Mouse (Mus musculus) retina, embryonic 14.5 days (tissue): ENCODE results near the gene Igsf21.
A peak's percentile ranks its signal among the peaks of the same experiment; 100 is the strongest.

Source experiments
- DNase-seq: peaks from one replicate; pipeline ENCODE4 v3.0.0-alpha.2; 2015; ENCODE audit warnings: low spot score

Gene Igsf21

DNA sequence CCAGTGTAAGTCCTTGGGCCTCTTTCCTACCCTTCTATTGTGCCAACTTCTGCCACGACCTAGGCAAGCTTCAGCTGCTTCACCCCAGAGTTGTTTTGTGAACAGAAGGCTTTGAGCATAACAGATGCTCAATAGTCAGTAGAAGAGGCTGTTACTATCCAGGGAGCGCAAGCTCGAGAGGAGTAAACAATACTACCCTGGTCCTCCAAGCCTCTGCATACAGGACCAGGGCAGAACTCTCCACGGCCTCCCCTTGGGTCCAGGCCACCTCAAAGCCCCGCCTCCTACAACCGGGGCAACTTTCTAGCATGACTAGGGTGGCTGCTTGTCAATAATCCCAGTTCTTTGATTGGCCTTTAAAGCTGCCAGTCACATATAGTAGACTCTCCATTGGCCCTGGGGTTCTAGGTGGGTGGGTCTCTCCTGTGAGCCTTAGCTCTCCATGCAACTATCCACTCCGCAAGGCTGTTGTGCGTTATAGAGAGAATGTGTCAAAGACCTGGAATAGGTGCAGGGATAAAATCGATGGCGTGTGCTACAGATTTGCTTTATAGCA lies 198.7 kb downstream of the Igsf21 start:
- peak; percentile 76 for DNase-seq

DNA sequence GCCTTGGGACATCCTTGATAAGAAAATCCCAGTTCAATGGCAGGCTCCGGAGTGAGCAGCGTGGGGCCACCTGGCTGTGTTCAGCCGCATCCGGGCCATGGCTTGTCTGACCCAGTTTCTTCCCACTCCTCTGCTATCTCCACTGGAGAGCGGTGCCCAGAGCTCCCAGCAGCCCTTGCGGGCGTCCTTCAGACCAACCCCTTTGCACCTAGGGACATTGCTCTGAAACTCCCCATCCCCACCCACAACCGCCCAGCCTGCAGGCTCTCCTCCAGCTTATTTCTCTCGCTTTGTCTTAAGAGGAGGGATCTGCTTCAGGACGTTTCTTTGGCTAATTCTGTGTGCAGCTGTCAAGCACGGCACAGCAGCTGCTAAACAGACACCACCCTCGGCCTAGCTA lies 202.6 kb downstream of the Igsf21 start:
- peak; percentile 71 for DNase-seq

- DNase-seq: no peak
Observed at GRCm38 (mm10) chr4:140038586-140039411, 207.8 kb downstream of the Igsf21 start.

DNA sequence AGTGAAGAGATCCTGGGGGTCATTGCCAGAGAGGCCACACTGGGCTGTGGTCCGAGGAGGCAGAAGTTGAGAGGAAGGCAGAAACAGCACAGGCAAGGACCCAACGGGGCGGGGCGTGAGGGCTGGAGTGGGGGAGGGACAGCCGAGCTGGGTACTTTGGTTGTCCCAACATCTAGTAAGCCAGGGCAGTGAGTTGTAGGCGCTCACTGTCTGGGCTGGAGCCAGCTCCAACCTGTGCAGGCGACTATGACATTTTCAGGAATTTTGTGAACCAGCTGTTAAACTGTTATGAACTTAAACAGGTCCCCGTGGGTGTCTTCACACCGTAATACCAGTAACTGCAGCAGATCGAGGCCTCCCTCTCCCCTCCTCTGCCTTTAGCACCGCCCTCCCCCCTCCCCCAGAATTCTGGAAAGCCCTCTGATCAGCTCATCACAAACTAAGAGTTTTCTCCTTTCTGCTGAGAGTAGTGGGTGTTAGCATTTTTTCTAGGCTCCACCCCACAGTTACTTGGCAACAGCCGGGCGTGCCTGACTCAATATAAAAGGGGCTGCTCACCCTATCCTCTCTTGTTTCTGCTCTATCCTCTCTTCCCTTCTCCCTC lies 208.7 kb downstream of the Igsf21 start:
- DNase-seq: peak; percentile 54

GRCm38 (mm10) chr4:140035232-140035631 lies 211.4 kb downstream of the Igsf21 start:
- DNase-seq: no peak

GRCm38 (mm10) chr4:140033394-140033793 lies 213.2 kb downstream of the Igsf21 start:
- DNase-seq: peak; percentile 83

DNA sequence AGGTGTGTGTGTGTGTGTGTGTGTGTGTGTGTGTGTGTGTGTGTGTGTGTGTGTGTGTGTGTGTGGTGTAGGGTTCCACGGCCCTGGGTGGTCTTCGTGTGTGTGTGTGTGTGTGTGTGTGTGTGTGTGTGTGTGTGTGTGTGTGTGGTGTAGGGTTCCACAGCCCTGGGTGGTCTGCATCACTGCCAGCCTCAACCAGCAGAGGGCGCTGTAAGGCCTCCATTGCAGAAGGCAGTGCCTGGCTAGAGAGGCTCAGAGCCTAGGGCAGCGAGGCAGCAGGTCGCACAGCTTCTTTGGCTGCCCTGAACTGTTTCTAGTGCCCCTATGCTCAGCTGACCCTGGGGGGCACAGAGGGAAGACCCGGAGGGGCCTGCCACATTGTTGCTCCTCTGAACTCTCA lies 216.2 kb downstream of the Igsf21 start:
- peak; percentile 89 for DNase-seq

GRCm38 (mm10) chr4:140030040-140030386 lies 216.6 kb downstream of the Igsf21 start:
- peak; percentile 68 for DNase-seq

- peak; percentile 71 for DNase-seq
Observed at GRCm38 (mm10) chr4:140029324-140030039, 217.1 kb downstream of the Igsf21 start.

GRCm38 (mm10) chr4:140023833-140024232 lies 222.8 kb downstream of the Igsf21 start:
- DNase-seq: no peak

DNA sequence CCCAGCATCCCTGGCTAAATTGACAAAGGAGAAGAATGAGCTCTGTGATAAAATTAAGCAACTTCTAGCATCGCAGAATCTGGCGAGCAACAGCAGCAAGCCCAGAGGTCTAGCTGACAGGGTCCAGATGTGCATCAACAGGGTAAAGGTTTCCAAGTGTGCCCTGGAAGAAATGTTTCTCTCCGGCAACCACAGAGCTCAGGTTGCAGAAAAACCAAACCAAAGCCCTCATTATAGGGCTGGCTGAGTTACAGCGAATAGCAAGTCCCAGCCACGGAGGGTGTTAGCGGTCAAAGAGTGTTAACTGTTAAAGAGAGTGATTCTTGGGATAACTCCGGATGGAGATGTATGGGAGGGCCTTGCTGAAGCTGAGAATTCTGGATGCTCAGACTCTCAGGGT lies 230.7 kb downstream of the Igsf21 start:
- DNase-seq: no peak

GRCm38 (mm10) chr4:140010728-140011470 lies 235.7 kb downstream of the Igsf21 start:
- no peak for DNase-seq

DNA sequence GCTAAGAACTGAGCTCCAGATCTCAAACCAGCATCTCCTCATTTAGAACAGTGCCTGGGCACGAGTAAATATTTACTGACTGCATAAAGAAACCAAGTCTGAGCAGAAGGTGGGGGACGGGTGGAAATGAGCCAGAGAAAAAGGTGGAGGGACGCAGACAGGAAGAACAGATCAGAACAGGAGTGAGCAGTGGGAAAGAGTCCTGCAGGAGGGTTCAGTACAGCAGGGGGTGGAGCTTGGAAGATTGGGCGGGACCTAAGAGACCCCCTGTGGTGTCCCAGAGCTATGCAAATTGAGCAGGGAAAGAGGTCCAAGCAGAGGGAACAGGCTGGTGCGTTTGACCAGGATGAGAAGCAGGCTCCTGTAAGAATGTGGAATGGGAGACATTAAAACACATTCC lies 241.7 kb downstream of the Igsf21 start:
- no peak for DNase-seq

- DNase-seq: peak; percentile 52
Observed at GRCm38 (mm10) chr4:140004170-140004569, 242.4 kb downstream of the Igsf21 start.

- no peak for DNase-seq
Observed at GRCm38 (mm10) chr4:140002069-140002468, 244.5 kb downstream of the Igsf21 start.

DNA sequence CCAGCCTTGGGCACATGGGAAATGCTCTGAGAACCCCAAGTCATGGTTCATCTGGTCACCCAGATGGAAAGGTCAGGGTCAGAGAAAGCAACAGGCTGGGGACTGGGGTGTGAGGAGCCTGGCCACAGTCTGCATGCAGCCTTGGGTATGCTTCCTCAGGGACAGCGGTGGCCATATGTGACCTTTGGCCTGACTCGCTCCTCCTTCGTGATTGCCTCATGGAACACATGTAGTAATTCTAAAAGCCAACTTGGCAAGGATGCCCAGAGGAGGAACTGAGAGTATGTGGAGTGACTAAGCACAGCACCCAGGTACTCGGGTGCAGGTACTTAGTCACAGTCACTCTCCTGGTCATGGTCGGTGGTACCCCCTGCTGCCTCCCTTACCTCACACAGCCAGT lies 245.7 kb downstream of the Igsf21 start:
- DNase-seq: no peak

- DNase-seq: peak; percentile 32
Observed at GRCm38 (mm10) chr4:139999033-139999432, 247.6 kb downstream of the Igsf21 start.

DNA sequence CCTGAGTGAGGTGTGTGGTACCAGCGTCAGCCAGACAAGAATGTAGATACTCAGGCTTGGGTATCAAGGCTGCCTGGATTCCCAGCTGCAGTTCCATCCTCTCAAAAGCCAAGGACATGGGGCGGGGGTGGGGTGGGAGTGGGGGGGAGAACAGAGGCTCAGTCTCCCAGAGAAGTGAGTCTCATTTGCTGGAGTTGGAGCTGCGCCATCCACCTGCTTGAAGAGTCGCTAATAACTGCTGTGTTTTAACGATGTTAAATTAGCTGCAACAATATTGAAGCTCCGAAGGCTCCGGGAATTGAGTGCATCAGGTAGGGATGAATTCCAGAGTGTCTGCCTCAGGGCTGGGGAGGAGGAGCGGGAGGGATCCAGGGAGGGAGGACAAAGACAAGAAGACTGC lies 250.9 kb downstream of the Igsf21 start:
- no peak for DNase-seq

DNA sequence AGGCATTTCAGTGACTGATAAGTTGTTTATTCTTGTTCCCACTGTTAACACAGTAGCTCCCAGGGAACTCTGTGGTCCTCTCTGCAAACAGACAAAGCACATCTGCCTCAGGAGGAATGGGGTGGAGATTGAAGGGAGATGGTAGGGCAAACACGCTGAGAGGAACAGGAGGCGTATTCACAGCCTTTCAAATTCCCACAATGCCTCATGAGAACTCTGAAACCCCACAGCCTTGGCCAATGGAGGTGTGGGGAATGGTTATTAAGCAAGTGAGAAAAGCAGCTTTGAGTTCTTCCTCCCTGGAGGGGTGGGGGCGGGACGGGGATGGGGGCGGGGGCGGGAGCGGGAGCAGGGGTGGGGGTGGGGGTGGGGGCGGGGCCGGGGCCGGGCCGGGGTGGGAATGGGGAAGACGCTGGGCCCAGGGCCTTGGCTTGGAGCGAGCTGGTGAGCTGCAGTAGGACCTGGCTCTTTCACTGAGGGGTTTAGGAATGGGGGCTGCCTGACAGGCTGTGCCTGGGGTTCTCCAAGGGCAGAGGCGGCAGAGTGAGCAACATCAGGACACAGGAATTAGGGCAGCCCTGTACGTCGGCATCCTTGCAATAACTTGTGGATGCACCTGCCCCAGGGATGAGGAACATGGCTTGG lies 253.4 kb downstream of the Igsf21 start:
- no peak for DNase-seq

DNA sequence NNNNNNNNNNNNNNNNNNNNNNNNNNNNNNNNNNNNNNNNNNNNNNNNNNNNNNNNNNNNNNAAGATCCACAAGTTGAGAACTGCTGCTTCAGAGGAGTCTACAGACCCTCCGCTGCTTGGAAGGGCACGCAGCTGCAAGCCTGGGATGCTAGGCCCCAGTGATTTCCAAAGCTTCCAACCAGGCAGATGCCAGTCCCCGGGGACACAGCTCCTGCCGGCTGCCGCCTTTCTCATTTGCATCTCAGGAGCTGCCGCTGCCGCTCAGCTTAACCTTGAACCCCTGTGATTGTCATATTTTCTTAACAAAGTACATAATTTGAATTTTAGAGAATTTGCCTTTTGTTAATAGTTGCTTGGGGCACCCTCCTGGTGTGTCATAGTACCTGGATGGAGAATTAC lies 259.7 kb downstream of the Igsf21 start:
- peak; percentile 44 for DNase-seq

DNA sequence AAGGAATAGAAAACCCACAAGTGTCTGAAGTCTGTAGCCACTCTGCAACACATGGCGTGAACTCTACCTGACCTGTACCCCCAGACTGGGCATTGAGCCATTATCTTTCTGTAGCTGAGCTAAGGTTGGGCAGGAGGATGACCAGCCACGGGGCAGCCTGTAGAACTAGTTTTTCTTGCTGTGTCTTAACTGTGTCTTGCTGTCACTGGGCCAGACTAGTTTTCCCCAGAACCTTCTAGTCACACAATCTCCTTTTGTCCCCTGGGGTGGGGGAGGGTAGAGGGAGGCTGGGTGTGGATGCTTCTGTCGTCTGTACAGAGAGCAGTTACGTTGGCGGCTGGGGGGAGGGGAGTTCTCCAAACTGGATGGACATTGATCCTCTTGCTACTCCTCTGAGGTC lies 267.9 kb downstream of the Igsf21 start:
- DNase-seq: no peak
